Mouse (Mus musculus) adrenal gland, adult 2 months (tissue): ENCODE results near the gene Brpf3. TPM values are rescaled to one million over a fixed set of nuclear protein-coding genes. Genes with fewer than 3 reads are reported as not detected.
"Not testable (repeated sequence)": the region's sequence is repeated elsewhere in the genome, so short reads cannot be mapped to it uniquely, and the experiment has no call there.

ENCODE experiments used
- DNase-seq: peaks from one replicate; pipeline ENCODE4 v3.0.0; 2021
- long read RNA-seq: library from polyadenylated mRNA; stranded (forward); transcript quantifications from one replicate; pipeline ENCODE4 v2.0.0, GENCODE M21; 2021
- polyA plus RNA-seq: library from polyadenylated mRNA; depleted of rRNA; stranded (reverse); fragments of >200 nt; gene quantifications from 2 replicates; pipeline ENCODE4 v1.2.3, GENCODE M21; 2012; rRNA removed
- total RNA-seq, 2 experiments: library from RNA; stranded (reverse); gene quantifications; 2 replicates each; pipeline ENCODE4 v1.2.3; 2021

Gene Brpf3
- total RNA-seq (100 to 1,000 TPM in 1 of 2 experiments, 10 to 100 TPM in 1; 65.1 to 134 TPM), polyA plus RNA-seq (60.3 and 70.1 TPM in 2 replicates)
- long read RNA-seq, full-length matches to known transcripts = 5 of 8 reads
- long read RNA-seq, partial matches to known transcripts = 3 of 8 reads
- long read RNA-seq, other reads (novel, unspliced or antisense) = 0 of 8 reads

DNA sequence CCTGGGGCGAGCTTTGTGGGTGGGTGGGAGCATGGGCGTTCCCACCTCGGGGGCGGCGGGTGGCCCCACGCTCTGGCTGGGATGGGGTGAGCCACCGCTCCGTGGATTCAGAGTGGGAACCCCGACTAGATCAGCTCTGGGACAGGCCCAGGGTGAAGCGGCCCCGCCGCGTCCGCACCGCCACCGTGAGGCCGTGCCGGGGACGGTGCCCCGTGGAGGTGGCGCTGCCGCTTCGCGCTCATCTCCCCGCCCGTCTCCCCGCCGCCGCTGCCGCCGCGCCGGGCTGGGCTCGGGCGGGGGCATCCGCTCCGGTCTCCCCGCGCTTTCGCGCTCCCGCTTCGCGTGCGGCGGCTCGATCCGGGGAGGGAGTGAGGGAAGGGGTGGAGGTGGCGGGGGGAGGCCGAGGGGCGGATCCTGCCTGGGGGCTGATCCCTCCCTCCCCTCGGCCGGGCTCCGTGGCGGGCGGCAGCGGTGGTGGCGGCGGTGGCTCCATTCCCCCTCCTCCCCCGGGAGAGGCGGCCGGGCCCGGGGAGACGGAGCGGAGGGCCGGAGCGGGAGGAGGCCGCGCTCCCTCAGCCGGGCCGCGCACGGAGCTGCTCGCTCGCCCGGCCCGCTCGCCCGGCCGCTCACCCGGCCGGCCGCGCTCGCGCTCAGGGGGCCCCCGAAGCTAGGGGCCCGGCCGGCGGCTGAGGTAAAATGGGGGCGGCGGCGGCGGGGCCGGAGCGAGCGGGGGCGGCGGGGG lies at the start of gene Brpf3:
Gene Brpf3, plus strand, starts transcription at position 420 of the 742 bp plus-strand sequence.
- DNase-seq = peak; percentile 94

DNA sequence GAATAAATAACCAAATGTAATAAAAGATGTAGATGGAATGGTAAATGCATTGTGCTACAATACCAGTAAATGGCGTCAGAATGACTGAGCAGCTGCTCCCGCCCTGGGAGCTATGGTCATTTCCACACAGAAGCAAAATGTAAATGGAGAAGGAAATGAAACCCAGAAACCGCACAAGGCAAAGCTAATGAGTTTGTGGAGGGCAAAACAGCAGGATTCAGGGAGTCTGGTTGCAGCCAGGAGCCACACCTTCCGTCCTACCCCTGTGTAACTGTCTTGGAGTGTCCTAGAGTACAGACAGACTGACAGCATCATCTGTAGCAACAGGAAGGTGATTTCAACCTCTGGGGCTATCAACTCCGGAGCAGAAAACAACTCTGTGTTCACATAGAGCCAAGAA lies 44.4 kb upstream of the Brpf3 start:
- no peak for DNase-seq

DNA sequence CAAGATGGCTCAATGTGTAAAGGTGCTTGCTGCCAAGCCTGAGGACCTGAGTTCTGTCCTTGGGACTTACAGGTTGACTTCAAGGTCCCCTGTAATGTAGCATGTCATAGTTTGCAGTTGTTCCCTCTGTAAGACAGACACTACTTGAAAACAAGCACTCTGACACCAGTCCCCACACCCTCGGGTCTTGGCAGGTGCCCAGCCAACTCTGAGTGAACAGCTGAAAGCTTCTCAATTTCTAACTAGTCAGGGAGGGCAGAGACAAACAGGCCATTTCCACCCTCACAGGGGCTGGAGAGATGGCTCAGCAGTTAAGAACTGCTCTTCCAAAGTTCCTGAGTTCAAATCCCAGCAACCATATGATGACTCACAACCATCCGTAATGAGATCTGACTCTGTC lies 43.4 kb upstream of the Brpf3 start:
- DNase-seq = no peak

DNA sequence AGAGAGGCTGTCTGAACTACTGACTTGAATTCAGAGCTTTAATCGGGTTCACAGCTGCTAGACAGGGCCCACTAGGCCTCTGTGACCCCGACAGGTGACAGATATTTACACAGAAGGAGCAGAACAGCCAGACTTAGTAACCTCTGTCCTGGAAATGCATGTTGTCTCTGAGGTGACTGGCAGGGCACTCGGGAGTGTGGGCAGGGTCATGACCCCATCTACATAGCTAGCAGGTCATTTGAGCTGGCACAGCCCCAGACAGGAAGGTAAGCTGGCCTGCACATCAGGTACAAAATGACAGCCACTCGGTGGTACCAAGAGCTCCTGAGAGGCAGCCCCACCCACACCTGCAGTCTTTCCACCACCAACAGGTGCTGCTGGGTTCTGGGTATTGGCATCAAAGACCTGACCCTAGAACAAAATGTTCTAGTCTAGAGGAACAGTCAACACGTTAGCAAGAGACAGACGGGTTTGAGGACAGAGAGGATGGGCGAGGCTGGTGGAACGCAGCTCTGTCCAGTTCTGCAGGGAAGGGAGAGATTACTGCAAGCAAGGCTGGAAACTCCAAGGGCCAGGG lies 40.1 kb upstream of the Brpf3 start:
- DNase-seq = peak; percentile 15

DNA sequence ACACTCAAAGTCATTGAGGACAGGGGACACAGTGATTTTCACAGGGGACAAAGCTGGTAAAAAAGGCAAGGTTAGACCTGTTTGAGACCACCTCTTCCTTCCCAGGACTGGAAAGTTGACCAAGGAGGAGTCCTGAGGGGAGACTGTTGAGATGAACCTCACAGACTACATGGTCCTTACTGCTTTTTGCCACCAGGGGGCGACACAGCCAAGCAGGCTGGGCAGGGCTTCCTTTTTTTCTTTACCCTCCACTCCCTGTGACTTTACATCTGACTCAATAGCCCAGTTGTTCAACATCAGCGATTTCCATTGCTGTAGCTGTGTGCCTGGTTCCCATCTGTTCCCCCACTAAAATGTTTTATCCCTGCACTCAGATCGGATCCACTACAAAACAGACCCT lies 39.0 kb upstream of the Brpf3 start:
- DNase-seq = peak; percentile 89

DNA sequence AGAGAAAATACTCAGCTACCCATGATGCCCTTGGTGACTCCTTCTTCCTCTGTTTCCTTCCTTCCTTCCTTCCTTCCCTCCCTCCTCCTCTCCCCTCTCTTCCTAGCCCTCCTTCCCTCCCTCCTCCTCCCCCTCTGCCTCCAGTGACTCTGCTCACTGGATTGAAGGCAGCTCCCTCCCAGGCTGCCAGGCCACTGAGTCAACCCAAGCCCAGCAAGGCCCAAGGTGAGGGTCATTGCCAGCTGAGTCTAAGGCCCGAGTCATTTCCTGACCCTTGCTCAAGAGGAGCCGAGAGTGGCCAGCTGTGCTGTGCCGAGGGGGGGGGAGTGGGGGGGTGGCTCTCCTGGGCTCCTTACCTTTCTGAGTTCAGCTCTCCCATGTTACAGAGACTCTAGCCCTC lies 34.7 kb upstream of the Brpf3 start:
- peak; percentile 92 for DNase-seq

DNA sequence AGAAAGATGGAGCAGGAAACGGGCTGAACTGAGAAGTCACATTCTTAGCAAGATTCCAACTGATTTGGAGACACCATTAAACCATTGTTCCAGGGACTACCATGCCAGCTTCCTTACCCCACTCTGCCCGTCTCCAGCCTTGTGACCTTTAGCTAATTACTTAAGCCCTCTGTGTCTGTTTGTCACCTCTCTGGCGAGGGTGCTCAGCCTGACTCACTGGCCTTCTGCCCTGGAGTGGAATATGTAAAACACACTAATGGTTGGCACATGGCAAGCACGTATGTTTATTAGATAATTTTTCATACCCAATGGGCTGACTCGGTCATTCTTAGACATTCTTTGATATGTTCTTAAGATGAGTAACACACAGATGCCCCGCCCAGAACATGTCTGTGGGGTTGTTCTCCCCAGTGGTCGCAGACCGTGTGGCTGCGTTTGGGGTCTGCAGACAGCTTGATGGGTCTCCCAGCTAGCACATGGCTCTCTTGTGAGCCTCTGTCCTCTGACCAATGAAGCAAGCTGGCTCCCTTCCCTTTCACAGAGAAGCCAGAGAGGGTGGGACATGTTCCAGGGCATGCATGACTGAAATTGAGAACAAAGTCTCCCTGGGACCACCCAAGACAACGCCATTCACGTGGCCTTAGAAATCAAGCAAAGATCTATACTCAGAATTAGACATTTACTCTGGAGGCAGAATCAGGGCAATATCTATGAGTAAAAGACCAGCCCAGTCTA lies 33.9 kb upstream of the Brpf3 start:
- DNase-seq = peak; percentile 66

DNA sequence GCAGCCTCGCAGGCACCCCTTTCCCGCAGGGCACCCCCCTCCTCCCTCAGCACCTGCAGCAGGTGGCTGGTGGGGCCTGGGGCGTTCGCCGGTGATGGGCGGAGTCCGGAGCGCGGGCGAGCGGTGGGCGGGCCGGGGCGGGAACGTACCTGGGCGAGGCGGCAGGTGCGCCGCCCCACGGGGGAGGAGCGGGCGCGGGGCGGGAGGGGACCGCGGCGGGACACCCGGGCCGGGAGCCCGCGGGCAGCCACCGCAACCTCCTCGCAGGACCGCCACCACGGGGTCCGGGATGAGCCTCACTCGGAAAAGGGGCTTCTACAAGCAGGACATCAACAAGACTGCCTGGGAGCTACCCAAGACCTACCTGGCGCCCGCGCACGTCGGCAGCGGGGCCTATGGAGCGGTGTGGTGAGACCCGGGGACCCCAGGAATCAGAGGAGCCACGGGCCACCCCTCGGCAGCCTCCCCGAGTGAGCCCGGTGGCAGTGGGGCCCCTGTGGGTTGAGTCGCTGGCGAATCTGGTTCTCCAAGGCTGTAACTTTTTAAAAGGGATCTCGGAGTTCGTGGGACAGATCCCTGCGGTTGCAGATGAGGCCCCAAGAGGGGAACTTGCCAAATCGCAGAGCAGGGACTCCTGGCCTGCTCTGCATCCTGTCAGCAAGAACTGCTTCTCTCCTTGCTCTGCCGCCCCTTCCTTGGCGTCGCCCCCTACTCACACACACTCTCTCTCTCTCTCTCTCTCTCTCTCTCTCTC lies 31.6 kb upstream of the Brpf3 start, which contains the start of gene Mapk13:
Gene Mapk13, plus strand, starts transcription at position 177 of the 754 bp plus-strand sequence.
- peak; percentile 48 for DNase-seq

DNA sequence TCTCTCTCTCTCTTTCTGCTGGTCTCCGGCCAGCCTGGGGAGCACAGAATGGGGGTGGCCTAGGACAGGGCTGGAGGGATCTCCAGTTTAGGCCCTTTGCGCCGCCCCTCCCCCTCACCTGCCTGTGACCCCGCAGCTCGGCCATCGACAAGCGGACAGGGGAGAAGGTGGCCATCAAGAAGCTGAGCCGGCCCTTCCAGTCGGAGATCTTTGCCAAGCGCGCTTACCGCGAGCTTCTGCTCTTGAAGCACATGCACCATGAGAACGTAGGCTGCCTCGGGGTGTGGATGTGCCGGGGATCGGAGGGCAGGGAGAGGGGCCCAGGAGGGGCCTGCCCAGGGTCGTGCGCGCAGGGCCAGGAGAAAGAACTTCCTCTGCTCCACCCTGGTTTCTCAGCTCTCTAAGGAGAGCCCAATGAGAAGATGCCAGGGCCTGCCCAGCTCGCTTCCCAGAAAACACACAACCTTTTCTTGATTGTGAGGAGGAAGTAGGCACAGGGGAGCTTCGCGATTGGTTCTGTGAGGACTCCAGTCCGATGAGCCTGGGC lies 30.9 kb upstream of the Brpf3 start:
- DNase-seq = peak; percentile 57

DNA sequence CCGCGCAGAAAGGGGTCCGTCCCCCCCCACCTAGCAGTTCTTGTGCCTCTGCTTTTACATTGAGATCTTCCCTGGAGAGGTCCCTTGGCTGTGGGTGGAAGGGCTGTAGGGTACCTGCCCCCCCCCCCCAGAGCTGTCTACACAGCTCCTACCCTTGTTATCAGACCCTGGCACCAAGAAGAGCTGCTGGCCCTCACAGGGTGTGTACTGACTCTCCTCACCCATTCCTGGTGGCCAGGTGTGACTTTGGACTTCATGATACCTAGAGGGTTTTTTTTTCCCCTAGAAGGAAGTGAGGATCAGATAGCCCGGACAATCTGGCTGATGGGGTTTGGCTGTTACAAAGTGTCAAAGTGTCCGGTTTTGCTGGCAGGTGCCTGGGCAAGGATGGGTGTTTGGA lies 29.6 kb upstream of the Brpf3 start:
- DNase-seq = no peak

DNA sequence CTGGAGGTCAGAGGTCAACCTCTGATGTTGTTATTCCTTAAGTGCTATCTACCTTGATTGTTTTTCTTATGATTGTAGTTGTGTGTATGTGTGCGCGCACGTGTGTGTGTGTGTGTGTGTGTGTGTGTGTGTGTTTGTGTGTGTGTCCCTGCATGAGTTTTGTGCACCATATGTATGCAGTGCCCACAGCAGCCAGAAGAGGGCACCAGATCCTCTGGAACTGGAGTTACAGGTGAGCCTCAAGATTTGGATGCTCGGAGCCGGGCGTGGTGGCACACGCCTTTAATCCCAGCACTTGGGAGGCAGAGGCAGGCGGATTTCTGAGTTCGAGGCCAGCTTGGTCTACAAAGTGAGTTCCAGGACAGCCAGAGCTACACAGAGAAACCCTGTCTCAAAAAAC lies 26.6 kb upstream of the Brpf3 start:
- not testable (repeated sequence) for DNase-seq

DNA sequence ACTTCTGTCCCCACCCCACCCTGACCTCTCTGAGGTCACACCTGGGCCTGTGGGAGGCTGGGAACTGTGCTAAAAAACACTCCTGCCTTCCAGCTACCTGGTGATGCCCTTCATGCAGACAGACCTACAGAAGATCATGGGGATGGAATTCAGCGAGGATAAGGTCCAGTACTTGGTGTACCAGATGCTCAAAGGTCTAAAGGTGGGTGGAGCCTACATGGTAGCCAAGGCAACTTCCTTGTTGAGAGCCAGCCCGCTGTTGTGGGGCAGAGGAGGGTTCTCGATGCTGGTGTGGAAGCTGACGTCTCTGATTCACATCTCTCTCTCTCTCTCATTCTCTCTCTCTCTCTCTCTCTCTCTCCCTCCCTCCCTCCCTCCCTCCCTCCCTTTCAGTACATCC lies 25.7 kb upstream of the Brpf3 start:
- DNase-seq = no peak

DNA sequence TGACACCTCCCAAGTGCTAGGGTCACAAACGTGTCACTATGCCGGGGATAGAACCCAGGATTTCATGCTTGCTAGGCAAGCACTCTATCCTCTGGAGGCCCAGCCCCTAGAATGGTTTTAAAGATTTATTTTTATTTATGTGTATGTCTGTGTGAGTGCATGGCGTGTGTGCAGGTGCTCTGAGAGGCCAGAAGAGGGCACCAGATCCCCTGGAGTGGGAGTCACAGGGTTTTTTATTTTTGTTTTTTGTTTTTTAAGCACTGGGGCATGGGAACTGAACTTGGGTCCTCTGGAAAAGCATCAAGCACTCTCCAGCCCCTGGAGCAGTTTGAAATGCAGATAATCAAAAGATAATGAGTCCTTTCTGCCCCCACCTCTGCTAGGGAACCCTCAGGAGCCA lies 24.1 kb upstream of the Brpf3 start:
- DNase-seq = no peak

DNA sequence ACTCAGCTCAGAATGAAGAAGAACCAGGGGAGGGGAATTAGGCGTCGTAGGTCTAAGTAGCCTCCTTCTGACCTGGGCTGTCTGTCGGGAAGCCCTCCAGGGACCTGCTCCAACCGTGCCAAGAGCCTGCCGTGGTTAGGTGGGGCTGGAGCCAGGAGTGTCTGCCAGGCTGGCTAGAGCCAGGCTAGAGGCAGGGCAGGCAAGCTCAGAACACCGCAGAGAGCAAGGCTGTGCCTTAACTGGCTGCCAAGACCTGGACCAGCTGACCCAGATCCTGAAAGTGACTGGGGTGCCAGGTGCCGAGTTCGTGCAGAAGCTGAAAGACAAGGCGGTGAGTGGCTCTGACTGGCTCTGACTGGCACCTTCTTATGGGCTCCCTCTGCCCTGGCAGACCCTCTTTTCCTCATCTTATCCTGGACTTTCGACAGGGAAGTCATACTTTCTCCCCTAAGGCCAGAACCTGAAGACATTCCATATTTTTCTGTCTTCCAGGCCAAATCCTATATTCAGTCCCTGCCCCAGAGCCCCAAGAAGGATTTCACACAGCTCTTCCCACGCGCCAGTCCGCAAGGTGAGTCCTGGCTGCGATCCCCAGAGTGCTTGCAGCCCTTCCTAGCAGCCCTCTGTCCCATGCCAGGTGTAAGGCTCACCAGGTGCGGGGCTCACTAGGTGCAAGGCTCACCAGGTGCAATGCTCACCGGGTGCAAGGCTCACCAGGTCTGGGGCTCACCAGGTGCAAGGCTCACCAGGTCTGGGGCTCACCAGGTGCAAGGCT lies 23.5 kb upstream of the Brpf3 start:
- peak; percentile 74 for DNase-seq

DNA sequence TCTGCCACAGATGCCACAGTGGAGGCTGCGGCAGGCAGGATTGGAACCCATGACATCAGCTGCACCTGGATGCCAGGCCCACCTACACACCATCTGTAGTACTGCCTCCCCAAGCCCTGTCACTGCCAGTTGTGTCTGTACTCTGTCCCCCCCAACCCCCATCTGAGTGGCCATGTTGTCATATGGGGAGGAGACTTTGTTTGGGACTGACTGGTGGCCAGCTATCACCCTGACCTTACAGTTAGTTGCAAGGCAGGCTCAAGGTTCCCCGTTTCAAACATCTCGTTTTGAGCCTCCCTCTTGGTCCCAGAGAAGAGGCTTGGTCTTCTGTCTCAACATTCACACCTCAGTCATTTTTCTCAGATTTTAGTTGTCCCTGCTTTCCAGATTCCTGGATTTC lies 21.2 kb upstream of the Brpf3 start:
- peak; percentile 66 for DNase-seq

DNA sequence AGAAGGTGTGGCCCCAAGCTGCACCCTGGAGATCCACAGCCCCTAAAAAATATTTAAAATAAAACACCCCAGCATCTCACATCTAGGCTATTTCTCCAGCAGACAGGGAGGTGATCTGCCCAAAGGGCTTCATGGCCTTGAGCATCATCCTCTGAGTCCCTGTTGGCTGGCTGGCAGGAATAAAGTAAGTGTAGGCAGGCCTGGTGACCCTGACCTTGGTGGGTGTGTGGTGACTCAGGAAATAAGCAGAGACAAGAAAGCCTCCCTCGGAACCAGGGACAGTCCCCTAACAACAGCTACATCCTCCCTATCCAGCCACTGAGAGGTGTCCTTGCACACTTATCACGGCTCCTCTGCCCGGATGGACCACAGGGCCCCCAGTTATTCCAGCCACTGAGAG lies 20.1 kb upstream of the Brpf3 start:
- peak; percentile 92 for DNase-seq

DNA sequence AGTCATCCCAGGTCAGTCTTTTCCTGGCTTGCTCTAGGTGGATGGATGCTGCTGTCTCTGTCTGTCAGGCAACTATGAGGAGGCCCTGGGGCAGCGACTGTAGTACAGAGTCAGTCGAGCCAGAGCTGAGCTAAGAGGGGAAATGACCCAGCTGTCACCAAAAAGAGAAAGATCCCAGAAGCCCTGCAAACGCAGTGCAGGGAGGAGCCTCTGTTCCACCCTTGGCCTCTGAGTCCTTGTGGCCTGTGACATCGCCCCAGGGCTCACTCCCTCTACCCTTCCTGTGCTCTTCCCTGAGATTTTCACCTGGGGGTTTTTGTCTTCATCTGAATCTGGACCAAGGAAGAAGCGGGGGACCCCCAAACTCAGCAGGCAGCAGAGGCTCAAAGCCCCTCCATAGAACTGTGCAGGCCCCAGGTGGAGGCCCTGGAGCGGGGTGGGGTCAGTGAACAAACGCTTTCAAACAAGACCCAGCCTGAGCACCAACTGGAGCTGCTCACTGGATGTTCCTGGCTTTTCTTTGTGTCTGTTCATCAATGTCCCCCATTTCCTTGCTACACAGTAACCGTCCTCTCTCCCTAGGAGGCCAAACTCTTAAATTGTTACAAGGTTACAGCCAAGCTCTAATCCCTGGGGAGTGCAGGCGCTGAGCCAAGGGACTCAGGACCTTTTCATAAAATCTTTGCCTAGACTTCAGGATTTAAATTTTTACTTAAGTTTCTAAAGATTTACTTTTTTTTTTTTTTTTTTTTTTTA lies 19.4 kb upstream of the Brpf3 start:
- DNase-seq = peak; percentile 67

DNA sequence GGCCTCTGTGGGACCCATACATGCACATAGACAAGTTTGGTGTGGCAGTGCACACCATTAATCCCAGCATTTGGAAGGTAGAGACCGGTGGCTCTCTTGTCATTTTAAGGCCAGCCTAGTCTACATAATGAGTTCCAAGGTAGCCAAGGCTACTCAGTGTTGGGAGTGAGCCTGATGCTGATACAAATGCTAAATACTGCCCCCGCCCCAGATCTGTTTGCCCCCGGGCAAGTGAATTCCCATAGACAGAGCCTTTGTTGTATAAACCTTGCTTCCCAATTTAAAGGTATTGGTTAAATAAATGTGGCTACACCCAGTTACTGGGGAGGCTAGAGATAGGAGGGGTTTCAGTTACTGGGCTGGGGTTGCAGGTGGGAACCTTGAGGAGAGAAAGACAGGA lies 15.9 kb upstream of the Brpf3 start:
- no peak for DNase-seq

DNA sequence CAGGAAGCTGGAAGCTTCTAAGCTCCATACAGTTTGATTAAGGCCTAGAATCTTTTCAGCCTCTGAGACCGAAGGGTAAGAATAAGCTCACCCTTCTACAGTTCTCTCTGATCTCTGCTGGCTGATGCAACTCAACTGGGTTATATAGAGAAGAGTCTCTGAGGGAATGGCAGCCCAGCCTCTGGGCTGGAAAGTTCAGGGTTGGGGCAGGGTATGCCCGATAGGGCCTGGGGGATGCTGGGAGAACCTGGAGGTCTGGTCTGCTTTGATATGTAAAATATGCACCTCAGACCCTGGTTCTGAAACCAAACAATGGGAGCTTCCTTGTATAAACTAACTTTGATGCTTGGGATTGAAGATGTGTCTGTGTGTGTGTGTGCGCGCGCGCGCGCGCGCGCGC lies 13.4 kb upstream of the Brpf3 start:
- no peak for DNase-seq

DNA sequence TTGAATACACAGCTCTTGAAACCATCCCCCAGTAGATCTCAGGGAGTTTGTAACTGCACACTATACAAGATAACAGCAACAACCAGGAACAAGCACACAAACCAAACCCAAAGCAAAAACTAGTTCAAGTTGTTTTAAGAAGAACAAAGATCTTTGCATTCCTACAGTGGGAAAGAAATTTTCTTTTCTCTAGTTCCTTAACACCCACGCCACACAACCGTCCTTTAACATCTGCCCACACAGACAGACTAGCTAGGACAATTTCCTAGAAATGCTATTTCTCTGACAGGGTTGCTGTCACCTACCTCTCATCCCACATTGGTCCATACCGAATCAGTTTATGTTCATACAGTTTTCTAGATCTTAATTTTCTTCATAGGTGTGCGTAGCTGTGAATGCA lies 3.9 kb upstream of the Brpf3 start:
- DNase-seq = no peak
